Mouse (Mus musculus) gastrocnemius, postnatal 25 days (tissue): ENCODE results near the gene Tbc1d2b. TPM values are rescaled to one million over a fixed set of nuclear protein-coding genes. Genes with fewer than 3 reads are reported as not detected.

Experiments used
- DNase-seq: peaks from one replicate; pipeline ENCODE4 v3.0.0; 2022
- total RNA-seq, 2 experiments: library from RNA; stranded (reverse); gene quantifications; 1 replicate in 1 of 2; 2 replicates in 1 of 2; pipeline ENCODE4 v1.2.3; 2021

The Tbc1d2b gene
- total RNA-seq, 2 experiments from 2014 or later, result 4.7 to 8.2 TPM

- DNase-seq, result no peak
Measured at GRCm38 (mm10) chr9:90265322-90266039, 5.1 kb downstream of the Tbc1d2b start.

- DNase-seq, result no peak
Measured at GRCm38 (mm10) chr9:90263340-90263679, 7.3 kb downstream of the Tbc1d2b start.

DNA sequence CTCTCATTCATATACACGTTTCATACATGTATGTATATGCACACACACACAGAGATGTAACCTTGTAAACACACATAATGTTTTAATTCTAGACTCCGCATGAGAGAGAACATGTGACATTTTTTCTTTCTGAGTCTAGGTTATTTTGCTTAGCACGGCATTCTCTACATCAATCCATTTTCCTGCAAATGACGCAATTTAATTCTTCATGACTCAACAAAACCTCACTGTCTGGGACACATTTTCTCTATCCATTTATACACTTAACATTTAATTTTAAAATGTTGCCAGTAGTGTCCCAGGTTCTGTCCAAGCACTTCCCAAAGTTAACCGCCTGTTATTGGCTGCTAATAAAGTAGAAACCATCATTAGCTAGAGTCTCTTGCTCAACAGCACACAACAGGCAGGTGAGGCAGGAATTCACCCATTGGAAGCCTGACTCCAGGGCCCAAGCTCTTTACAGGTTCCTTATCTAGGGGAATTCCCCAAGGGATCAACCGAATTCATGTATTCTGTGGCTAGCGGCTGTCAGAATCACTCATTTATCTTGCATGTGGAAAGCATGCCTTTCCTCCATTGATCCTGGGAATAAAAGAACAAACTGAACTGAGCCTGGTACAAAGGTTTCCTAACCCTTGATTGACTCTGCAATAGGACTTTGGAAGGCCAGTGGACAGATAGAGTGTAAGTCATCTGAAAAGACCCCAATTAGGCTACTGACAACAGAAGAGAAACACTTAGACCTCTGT lies 7.8 kb downstream of the Tbc1d2b start:
- no peak for DNase-seq

DNA sequence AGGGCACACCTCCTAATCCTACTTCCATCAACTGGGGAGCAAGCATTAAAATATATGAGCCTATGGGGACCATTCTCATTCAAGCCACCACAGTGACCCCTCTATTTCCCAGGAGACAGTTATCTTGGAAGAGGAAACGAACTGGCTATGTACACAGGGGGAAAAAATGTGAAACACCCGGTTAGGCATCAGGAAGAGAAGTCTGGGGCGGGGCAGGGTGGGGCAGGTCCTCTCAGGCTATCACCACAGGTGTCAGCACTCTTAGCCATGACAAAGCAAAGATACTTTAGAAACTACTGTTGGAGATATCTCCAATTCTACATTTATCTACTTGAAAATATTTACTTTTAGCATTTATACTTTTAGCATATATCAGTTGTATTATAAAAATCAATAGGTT lies 8.5 kb downstream of the Tbc1d2b start:
- no peak for DNase-seq

DNA sequence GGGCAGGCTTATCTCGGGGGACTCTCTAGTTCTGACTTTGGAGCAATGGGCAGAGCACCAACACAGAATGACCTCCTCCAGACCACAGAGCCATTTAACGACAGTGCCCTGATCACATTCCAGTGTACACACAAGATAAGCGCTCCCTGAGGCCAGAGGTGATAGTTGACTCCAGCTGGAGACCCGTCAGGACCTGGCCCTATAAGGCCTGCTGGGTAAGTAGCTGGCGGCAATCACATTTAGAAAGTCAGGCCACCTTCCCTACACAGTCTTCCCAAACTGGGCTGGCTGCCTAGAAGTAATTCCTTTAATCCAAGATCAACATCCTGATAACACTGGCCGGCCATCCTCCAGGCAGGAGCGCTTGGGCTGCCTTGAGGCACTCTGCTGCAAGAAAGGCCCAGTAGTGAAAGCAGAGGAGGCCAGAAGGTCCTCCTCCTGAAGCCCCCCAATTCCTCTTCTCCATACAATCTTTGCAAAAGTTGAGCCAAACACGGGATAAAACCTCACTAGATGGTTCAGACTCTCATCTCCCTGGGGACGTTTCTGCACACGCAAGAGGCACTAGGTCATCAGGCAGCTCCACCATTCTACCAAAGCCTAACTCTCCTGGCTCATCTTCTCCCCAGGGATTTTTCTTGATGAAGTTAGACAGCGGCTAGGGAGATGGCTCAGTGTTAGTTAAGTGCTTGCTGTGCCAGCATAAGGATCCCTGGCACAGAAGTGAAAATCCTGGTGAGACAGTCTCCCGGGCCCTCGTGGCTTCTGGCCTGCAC lies 9.8 kb downstream of the Tbc1d2b start:
- DNase-seq, result no peak

DNA sequence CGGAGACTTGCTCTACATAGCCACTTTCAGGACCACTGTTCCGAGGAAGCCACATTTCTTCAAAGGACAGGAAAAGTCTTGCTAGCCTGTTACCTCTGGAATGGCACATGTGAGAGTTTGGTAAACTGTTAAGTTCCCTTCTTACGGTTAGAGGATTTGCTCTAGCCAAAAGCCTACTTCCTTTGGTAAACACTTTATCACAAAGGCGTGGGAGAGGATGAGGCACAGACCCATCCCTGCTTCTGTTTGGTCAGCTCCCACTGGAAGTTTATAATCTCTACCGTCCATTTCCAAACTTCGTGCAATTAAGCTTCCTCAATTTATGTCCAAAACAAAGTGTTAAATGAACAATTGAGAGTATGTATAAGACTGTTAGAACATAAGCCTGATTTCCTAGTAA lies 10.5 kb downstream of the Tbc1d2b start:
- DNase-seq, result no peak

- no peak for DNase-seq
Measured at GRCm38 (mm10) chr9:90259400-90259950, 11.1 kb downstream of the Tbc1d2b start.

DNA sequence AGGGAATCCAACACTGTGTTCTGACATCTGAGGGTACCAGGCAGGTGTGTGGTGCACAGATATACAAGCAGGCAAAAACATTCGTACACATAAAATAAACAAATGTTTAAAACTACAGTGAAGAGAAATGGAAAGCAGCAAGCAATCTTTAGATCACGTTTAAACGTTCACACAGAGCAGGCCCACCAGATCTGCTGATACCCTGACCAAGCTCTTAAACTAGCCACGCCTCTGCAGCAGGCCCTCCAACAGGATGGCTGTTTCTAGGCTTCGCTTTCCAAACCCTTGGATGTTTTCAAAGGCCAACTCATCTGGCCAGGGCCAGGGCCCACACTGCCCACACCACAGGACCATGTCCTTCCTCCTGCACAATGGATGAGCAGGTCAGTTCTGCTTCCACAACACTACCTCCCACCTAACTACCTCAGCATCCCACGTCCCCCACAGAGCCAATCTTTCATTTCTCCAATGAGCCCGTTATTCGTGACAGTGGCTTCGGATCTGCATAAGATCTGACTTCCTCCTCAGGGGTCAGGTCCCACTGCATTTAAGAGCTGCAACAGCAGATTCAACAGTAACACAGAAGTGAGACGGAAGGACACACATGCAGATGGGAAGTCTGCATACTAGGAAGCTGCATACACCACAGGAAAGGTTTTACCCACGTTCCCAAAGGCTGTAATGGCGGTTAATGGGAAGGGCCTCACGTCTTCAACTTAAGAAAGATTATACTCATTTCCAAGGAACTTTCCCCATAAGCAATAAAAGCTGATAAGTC lies 12.7 kb downstream of the Tbc1d2b start:
- no peak for DNase-seq

GRCm38 (mm10) chr9:90257220-90257619 lies 13.4 kb downstream of the Tbc1d2b start:
- DNase-seq, result no peak

DNA sequence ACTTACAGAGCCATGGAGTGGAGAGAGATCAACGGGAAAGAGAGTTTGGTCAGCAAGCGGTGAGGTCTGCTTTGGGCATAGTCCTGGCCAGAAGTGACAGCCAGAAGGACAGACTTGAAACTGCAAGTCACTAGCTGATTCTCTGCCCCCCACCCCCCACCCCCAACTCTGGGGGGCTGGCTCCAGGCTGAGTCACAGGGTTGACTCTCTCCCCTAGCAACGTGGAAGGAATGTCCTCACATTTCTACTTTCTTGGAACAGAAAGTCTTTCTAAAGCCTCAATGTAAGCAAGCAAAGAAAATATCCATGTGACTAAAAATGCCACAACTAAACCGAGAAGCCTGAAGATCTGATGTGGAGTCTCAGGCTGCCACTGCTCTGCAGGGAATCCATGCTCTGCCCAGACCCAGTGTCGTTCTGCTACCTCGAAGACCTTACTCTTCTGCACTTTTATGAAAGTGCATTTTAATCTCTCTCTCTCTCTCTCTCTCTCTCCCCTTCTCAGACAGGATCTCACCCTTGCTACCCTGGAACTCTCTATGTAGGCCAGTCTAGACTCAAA lies 14.7 kb downstream of the Tbc1d2b start:
- DNase-seq, result no peak

GRCm38 (mm10) chr9:90253181-90253580 lies 17.4 kb downstream of the Tbc1d2b start:
- DNase-seq, result no peak

- DNase-seq, result no peak
Measured at GRCm38 (mm10) chr9:90250964-90251750, 19.4 kb downstream of the Tbc1d2b start.

- no peak for DNase-seq
Measured at GRCm38 (mm10) chr9:90250141-90250775, 20.3 kb downstream of the Tbc1d2b start.

DNA sequence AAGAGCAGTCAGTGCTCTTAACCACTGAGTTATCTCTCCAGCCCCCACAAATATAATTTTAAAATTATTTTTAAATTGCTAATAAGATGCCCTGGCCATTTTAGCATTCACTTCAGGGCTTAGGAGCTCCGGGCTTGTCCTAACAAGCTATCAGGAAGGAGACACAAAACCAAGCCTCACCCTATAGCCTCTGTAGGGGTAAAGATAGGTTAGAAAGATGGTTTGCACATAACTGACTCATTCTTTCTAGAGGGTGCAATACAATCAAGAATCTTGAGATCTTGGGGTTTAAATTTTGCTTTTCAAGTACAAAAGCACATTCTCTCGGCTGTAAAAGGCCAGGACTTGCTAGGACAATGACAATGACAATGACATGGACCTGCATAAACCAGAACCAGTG lies 21.6 kb downstream of the Tbc1d2b start:
- no peak for DNase-seq

DNA sequence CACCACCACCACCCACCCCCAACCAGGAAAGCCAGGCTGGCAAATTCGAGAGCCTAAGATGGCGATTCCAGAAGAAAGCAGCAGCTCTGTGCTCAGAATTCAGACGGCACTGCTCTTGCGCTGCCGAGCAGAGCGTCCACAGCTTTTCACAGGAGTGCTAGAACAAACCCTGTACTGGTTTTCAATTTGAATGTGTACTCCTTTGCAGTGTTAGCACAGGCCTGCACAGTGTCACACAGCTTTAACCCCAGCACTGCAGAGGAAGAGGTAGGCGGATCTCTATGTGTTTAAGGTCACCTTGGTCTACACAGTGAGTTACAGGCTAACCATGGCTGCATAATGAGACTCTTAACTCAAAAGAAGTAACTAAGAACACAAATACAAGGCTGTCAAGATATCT lies 22.3 kb downstream of the Tbc1d2b start:
- DNase-seq, result no peak

DNA sequence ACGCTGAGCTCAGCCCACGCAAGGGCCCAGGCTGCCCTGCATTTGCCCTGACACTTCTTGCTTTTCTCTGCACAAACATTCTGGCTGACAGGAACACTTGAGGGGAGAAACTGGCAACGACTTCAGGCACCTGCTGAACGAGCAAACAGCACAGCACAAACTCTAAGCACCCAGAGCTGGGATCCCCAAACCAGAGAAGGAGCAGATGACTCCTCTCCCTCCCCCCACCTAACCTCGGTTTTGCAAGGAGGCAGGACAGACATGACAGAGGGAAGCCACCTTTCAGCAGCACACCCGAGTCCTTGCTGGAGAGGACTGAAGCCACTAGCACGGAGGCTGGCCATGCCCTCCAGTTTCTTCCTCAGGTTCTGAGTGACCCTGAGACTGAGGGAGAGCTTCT lies 23.3 kb downstream of the Tbc1d2b start:
- peak; percentile 31 for DNase-seq

DNA sequence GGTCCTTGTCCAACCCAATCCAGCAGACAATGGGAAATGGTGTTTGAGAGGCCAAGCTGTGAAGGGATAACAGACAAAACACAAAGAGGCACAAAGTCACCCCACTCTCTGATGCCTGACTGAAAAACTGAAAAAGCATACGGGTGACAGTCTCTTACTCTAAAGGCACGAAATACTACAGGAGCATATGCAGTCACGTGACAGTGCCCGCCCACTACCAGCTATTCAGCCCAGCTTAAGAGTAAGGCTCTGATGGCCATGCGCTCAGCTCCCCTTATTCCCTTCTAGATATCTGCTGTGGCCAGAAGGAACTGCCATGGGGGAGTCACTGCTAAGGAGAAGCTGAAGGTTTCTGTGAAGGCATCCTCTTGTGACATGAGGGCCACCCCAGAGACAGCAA lies 24.8 kb downstream of the Tbc1d2b start:
- DNase-seq, result no peak

DNA sequence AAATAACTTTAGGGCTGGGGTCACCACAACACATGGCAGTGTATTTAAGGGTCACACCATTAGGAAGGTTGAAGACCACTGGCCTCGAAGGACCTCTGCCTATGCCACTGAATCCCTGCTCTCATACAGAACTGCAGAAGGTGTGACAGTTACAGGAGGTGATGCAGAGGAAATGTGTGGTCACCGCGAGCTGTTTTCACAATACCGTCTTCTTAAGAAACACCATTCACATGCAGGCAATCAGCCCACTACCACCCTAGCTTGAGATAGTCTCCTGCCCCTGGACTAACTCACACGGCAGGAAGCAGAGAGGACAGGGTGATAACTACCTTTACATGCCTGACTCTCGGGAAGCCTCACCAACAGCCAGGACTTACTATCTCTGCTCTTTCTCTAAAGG lies 25.4 kb downstream of the Tbc1d2b start:
- DNase-seq, result no peak

- DNase-seq, result no peak
Measured at GRCm38 (mm10) chr9:90244301-90245151, 26.1 kb downstream of the Tbc1d2b start.
